Mouse (Mus musculus): Measurements from ENCODE around the gene Capzb.

DNA sequence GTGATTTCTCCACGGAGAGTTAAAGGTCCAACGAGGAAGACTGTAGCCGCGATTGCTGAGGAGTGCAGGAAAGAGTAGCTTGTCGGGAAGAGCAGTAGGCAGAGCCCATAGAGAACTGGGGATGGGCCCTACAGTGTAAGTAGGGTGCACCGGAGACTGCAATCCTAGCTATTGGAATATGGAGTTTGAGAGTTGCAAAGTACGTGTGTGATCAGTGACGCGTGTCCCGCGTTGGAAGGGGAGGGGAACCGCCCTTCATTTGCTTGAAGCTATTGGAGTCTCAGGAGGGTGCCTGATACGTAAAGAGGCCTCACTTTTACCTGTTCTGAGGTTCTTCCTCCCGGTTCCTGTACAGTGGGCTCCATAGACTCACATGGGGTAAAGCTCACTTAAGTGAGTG, 119.0 kb downstream of the Capzb start:
- TF ChIP-seq CTCF (IDR thresholded peaks at IDR 0.05; ENCODE audit: borderline replicate concordance, extremely low read depth, insufficient read depth, insufficient read length) = no peak
- TF ChIP-seq POLR2A (IDR thresholded peaks at IDR 0.05; ENCODE audit: borderline replicate concordance, extremely low read depth, insufficient read depth, insufficient read length, poor library complexity, severe bottlenecking) = no peak

All from brain, embryonic 14.5 days (tissue).